Mouse (Mus musculus) kidney, postnatal 36 days (tissue): ENCODE results near the gene Abcc3.

Source experiments
- DNase-seq, 2 experiments: peaks; one replicate each; pipeline ENCODE4 v3.0.0; 2021 to 2022; ENCODE audit warnings: mixed read lengths in 2 of 2

Gene Abcc3

DNA sequence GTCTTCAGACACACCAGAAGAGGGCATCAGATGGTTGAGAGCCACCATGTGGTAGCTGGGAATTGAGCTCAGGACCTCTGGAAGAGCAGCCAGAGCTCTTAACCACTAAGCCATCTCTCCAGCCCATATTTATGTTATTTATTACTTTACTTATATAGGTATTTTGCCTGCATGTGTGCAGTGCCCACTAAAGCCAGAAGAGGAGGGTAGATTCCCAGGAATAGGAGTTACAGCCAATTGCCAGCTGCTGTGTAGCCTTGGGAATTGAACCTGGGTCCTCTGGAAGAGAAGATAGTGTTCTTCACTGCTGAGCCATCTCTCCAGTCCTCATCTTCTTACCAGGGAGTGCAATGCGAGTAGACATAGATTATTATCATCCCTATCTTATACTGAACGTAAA, 43.0 kb downstream of the Abcc3 start:
- no peak for DNase-seq

GRCm38 (mm10) chr11:94347063-94347575, 45.7 kb downstream of the Abcc3 start:
- DNase-seq: no peak

DNA sequence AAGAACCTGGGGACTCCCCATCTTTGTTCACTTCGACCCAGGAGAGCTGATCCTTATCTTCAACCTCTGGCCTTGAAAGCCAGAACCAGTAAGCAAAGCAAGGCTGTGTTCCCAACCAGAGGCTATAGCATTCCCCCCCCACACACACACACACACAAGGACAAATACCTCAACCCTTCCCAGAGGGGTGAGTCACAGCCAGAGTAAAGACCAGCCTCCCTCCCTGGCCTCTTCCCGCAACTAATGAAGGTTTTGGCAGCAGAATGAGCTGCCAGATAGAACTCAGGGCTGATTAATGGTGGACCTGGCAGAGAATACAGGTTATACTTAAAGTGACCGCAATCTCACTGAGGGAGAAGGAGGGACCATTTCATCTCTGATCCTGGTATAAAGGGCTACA, 46.2 kb downstream of the Abcc3 start:
- DNase-seq: peak in 1 of 2 experiments; percentile 29

- no peak for DNase-seq
These were observed 46.9 kb downstream of the Abcc3 start for GRCm38 (mm10) chr11:94345926-94346325.

DNA sequence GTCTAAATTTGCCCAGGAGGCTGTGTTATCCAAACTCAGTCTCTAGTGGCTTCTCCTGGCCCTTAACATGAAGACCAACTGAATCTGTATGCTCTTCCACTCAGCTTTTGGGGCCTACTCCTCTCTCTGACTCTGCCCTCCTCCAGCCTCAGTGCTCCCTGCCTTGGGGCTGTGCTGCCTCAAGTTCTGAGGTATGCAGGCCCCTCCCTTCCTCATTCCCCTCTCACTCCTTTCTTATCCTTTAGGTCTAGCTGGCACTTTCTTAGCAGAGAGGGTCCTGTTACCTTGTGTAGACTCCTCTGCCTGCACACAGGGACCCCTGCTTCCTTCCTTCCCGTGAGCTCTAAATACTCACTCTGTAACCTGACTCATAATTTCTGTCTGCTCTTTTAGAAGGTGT, 48.3 kb downstream of the Abcc3 start:
- DNase-seq: no peak

DNA sequence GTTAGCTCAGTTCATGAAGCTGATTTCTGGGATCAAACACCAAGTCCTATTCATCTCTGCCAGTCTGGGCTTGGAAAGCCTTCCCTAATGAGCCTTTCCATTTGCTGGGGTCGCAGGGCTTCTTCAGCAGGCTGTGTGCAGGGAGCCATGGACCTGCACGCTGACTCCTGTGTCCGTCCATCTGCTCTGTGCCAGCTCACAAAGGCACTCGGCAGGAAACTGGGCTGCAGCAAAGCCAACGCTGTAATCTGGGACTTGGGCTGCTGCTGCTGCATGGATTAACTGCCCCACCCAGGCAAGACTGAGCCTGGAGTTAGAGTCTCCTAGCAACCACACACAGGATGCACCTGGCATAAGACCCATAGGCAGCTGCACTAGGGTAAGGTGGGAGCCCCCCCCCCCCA, 48.8 kb downstream of the Abcc3 start:
- no peak for DNase-seq

- no peak for DNase-seq
These were observed 50.5 kb downstream of the Abcc3 start for GRCm38 (mm10) chr11:94342114-94342905.

GRCm38 (mm10) chr11:94340948-94341933, 51.6 kb downstream of the Abcc3 start:
- DNase-seq: no peak

GRCm38 (mm10) chr11:94339732-94340585, 52.8 kb downstream of the Abcc3 start:
- peak; percentile 63 to 70 for DNase-seq

DNA sequence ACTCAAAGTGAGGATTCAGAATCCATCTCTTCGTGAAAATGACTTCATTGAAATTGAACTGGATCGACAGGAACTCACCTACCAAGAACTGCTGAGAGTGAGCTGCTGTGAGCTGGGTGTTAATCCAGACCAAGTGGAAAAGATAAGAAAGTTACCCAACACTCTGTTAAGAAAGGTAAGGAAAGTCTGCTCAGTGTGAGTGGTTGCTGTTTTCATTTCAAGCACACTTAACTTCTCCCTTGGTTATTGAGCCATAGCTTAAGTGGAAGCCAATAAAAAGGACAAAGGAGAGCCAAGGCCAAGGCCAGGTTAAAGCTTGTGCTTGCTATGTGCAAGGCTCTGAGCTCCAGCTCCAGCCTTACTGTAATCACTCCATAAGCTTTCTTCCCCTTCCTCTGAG, 54.5 kb downstream of the Abcc3 start:
- no peak for DNase-seq

DNA sequence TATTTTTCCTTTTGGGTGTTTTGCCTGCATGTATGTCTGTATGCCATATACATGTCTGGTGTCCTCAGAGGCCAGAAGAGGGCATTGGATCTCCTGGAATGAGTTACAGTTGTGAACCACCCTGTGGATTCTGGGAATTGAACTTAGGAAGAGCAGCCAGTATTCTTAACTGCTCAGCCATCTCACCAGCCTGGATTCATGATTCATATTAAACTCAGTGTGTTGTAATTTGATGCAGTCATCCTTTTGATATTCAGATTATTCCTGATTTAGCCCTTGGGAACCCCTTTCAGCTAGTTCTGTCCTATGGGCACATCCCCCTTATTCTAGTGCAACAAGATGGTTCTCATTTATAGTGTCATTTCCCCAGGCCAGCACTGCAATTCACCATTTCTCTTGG, 56.2 kb downstream of the Abcc3 start:
- no peak for DNase-seq

DNA sequence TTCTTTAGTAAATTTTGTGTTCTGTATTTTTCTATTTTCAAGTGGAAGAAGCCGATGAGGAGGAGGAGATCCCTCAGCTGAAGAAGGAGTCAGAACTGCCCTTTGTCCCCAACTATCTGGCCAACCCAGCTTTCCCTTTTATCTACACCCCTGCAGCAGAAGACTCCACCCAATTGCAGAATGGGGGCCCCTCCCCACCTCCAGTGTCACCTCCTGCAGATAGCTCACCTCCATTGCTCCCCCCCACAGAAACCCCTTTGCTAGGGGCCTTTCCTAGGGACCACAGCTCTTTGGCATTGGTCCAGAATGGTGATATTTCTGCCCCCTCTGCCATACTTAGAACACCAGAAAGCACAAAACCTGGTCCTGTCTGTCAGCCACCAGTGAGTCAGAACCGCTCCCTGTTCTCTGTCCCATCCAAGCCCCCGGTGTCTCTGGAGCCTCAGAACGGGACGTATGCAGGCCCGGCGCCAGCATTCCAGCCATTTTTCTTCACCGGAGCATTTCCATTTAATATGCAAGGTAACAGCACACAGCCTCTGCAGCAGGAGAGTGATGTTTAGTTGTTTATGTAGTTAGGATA, 58.3 kb downstream of the Abcc3 start:
- DNase-seq: no peak

DNA sequence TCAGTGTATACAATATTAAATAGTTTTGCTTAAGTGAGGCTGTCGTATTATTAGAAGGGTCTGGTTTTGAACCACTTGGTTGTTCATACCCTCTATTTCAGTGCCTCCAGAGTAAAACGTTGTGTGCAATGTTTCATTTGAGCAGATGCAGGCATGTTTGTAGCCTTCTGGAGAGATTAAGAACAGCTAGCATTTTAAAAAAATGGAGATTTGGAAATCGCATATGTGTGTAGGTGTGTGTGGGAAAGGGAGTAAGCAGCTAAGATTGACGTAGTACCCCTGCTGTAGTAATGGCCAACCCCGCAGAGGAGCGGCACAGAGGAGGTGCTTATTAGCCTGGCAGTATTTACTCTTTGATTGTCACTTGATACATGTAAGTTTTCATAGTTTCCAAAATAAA, 60.1 kb downstream of the Abcc3 start:
- no peak for DNase-seq

DNA sequence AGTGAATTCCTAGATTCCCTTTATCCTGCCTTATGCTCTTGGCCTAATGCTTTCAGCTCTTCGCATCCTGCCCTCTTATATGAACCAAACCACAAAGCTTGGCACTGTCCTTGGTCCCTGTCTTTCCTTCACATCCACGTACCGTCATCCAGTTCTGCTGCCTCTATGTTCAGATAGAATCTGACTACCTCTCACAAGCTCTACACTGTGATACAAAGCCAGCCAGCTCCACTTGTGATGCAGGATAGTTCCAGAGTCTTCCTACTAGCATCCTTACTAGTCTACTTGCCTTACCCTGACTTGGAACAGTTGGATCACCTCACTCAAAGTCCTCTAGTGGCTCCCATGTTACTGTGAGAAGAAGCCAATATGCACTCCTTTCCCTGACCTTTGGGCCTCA, 62.6 kb downstream of the Abcc3 start:
- no peak for DNase-seq

DNA sequence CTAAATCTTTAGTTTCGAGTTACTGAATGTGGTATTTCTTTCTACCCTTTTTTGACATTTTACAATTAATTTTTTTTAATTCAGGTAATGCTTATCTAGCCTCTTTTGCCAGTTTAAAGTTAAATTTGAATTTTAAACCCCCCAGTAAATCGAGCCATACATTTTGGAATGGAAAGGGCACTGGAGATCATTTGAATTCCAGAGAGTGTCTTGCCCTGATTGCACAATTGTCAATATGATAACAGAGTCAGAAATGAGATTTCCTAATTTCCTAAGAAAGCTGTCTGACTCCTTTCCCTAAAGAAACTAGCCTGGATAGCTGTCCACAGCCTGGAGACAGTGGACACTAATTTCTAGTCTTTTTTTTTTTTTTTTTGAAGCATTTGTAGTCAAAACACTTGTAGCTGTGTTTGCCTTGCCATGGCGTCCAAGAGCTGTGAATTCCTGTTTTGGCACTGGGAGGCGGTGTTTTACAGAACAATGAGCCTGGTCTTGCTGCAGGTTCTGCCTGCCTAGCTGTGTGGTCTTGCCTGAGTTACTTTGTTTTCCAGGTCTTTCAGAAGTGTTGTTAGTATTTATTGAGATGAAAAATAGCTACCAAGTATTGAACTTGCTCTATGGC, 63.4 kb downstream of the Abcc3 start:
- peak; percentile 64 to 74 for DNase-seq

- no peak for DNase-seq
These were observed 64.2 kb downstream of the Abcc3 start for GRCm38 (mm10) chr11:94328644-94329025.

DNA sequence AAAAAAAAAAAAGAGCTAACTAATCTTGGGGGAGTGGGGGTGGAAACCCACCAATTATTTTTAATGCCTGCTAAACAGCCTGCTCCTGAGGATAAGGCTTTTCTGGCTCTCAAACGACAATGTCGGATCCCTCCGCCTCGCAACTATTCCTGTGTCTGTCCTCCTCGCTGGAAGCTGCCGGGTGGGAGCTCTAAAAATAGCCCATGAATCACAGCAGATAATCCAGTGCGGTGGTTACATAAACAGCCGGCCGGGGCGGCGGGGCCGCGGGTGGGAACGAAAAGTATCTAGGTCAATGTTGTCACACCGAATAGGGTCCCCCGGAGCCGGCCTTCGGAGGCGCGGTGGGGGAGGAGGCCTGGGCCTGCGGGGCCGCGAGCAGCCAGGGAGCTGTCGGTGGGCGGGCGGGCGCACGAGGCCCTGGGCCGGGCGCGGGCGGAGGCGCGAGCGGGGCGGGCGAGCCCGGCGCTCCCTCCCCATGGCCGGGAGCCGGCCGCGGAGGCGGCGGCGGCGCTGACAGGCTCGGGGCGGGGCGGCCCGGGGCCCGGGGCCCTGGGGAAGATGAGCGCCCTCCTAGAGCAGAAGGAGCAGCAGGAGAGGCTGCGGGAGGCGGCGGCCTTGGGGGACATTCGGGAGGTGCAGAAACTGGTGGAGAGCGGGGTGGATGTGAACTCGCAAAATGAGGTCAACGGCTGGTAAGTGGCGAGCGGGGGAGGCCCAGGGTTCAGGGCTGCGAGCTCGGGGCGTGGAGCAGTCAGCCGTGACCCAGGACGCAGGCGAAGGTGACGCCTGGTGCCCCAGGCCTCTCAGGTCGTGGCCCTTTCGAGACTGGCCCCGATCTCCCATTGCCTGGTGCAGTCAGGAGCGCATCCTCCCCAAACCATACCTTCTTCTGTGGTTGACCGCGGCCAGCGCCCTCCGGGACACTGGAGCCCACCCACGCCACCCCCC, 64.8 kb downstream of the Abcc3 start, which contains the start of gene Ankrd40:
TSS of gene Ankrd40 (plus strand) at position 309 of the 951 bp plus-strand sequence.
- DNase-seq: peak; percentile 95 to 96

- DNase-seq: peak in 1 of 2 experiments; percentile 51
These were observed 65.8 kb downstream of the Abcc3 start for GRCm38 (mm10) chr11:94326961-94327411.

DNA sequence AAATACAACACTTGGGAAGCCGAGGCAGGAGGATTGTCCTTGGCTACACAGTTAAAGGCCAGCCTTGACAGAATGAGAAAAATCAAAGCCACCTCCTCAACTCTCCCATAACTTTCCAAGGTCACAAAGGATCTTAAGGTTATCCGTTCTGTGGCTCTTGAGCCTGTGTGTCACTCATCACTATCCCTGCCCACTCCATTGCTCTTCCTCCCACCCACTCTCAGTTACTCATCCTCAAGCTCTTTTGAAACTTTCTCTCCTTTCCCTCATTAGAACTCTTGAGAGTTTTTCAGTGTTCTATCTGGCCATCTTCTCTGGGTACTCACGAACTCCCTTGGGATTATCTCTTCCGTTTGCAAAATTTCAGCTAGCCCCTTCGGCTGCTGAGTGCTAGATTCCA, 68.2 kb downstream of the Abcc3 start:
- DNase-seq: no peak

- DNase-seq: no peak
These were observed 69.4 kb downstream of the Abcc3 start for GRCm38 (mm10) chr11:94323271-94323925.
